Mouse (Mus musculus): ENCODE measurements around the gene Ap1m2. TPM values are rescaled to one million over a fixed set of nuclear protein-coding genes. Genes with fewer than 3 reads are reported as not detected.
A peak's percentile ranks its signal among the peaks of the same experiment; 100 is the strongest.

Ap1m2 gene
- polyA plus RNA-seq, 1 experiment from 2014 or later = 3.4 TPM

DNA sequence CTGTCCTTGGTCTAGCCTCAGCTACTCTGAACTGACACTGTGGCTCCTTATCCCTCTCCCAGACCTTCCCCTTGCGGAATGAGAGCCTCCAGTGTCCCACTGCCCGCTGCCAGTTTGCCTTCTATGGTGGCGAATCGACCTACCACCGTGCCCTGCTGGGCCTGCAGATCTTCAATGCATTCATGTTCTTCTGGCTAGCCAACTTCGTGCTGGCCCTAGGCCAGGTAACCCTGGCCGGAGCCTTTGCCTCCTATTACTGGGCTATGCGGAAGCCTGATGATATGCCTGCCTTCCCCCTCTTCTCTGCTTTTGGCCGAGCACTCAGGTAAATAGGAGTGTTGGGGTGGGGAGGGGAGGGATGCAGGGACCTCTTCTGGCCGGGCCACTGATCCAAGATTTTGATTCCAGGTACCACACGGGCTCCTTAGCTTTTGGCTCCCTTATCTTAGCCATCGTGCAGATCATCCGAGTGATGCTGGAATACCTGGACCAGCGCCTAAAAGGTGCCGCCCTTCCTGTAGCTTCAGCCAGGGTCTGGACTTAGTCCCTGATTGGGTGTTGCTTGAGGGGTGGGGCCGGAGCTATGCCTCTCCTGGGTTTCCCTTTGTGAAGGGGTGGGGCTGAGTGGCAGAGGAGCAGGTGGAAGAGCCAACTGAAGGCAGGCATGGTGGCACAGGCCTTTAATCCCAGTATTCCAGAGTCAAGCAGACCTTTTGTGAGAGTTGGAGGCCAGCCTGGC is 34.7 kb upstream of the Ap1m2 start:
- no peak overlapping the region for H3K4me3 ChIP-seq (ENCODE audit: low read depth, low read length)
- 78% methylated on average over 16 of the region's 16 CpGs for WGBS
- H3K9me3 ChIP-seq (ENCODE audit: control insufficient read depth, low read length) = no peaks in the 10 kb centered on the region
- H3K36me3 ChIP-seq (ENCODE audit: control insufficient read depth, insufficient read depth, low read length) = no peaks in the 10 kb centered on the region
- ATAC-seq (ENCODE audit: low FRiP score) = no peak
- H3K9ac ChIP-seq (ENCODE audit: low read depth, low read length) = no peak overlapping the region
- H3K27me3 ChIP-seq (ENCODE audit: control insufficient read depth, insufficient read depth, low read length) = no peaks in the 10 kb centered on the region
- H3K4me1 ChIP-seq (replicated peaks; ENCODE audit: control insufficient read depth, insufficient read depth, low read length) = no peaks in the 10 kb centered on the region
- no peak overlapping the region for H3K4me2 ChIP-seq (replicated peaks; ENCODE audit: low read depth, low read length)
- DNase-seq (ENCODE audit: low spot score) = no peak
- no peak overlapping the region for H3K27ac ChIP-seq (ENCODE audit: low read depth, low read length)

DNA sequence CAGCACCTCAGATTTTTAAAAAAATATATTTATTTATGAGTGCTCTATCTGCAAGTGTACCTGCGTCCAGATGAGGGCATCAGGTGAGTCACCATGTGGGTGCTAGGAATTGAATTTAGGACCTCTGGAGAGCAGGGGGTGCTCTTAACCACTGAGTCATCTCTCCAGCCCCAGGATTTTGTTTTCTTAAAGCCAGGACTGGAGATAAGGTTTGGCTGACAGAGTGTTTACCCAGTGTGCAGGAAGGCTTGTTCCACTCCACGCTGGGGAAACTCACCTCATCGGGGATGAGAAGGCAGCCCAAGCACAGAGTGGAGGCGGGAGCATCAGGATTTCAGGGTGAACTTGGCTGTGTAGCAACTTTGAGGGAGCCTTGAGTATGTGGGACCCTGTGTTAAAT is 28.3 kb upstream of the Ap1m2 start:
- 86% methylated on average over 4 of the region's 4 CpGs for WGBS

DNA sequence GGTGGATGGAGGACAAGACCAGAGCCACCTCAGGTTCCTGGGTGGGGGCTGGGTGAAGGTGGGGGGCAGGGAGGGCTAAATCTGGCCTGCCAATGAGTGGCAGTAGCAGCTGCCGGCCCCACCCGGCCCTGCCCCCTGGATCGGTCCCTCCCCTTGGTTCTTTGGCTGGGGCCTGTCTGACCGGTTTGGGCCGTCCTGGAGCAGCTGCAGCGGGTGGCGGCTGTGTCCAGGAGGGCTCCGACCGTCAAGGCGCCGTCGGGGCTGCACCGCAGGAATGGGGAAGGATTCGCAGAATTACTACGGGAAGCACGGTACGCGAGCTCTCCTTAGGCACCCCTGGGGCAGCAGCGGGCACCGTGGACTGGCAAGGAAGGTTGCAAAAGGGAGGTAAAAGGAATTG is 25.5 kb upstream of the Ap1m2 start:
- Histone ChIP-seq H3K4me3 (ENCODE audit: low read depth, low read length) (no peak overlapping the region), H3K4me2 (replicated peaks; ENCODE audit: low read depth, low read length) (no peak overlapping the region), H3K9me3 (ENCODE audit: control insufficient read depth, low read length) (no peaks in the 10 kb centered on the region), H3K36me3 (ENCODE audit: control insufficient read depth, insufficient read depth, low read length) (no peaks in the 10 kb centered on the region), H3K27ac (ENCODE audit: low read depth, low read length) (no peak overlapping the region), H3K4me1 (replicated peaks; ENCODE audit: control insufficient read depth, insufficient read depth, low read length) (no peaks in the 10 kb centered on the region), H3K9ac (ENCODE audit: low read depth, low read length) (no peak overlapping the region), H3K27me3 (ENCODE audit: control insufficient read depth, insufficient read depth, low read length) (no peaks in the 10 kb centered on the region)
- DNase-seq (ENCODE audit: low spot score) (no peak), ATAC-seq (ENCODE audit: low FRiP score) (no peak)
- 21% methylated on average over 20 of the region's 20 CpGs for WGBS

More for the DNA sequence above, 28.3 kb upstream of the Ap1m2 start:
- H3K9me3 ChIP-seq (ENCODE audit: control insufficient read depth, low read length) = no peaks in the 10 kb centered on the region
- no peak overlapping the region for H3K4me3 ChIP-seq (ENCODE audit: low read depth, low read length)
- H3K4me2 ChIP-seq (replicated peaks; ENCODE audit: low read depth, low read length) = no peak overlapping the region
- no peaks in the 10 kb centered on the region for H3K4me1 ChIP-seq (replicated peaks; ENCODE audit: control insufficient read depth, insufficient read depth, low read length)
- ATAC-seq (ENCODE audit: low FRiP score) (no peak), DNase-seq (ENCODE audit: low spot score) (no peak)
- H3K27ac ChIP-seq (ENCODE audit: low read depth, low read length) = no peak overlapping the region
- no peaks in the 10 kb centered on the region for H3K27me3 ChIP-seq (ENCODE audit: control insufficient read depth, insufficient read depth, low read length)
- no peaks in the 10 kb centered on the region for H3K36me3 ChIP-seq (ENCODE audit: control insufficient read depth, insufficient read depth, low read length)
- no peak overlapping the region for H3K9ac ChIP-seq (ENCODE audit: low read depth, low read length)

DNA sequence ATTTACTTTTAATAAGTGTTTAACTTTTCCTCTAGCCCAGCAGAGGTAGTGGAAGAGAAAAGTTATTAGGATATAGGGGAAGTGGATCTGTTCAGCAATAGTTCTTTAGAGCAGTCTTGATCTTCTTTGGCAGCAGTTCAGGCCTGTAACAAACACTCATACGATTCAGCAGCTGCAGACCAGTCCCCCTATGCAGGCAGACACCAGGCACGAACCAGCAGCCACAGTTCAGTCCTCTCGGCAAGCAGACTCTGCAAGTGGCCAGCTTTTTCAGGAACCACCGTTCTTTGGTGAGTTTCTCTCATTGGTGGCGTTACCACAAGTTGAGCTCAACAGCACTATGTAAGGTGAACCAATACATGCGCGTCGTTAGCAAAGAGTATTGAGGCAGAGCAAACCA is 24.4 kb upstream of the Ap1m2 start:
- H3K36me3 ChIP-seq (ENCODE audit: control insufficient read depth, insufficient read depth, low read length) = no peaks in the 10 kb centered on the region
- no peaks in the 10 kb centered on the region for H3K27me3 ChIP-seq (ENCODE audit: control insufficient read depth, insufficient read depth, low read length)
- ATAC-seq (ENCODE audit: low FRiP score) = no peak
- H3K4me3 ChIP-seq (ENCODE audit: low read depth, low read length) = no peak overlapping the region
- no peaks in the 10 kb centered on the region for H3K9me3 ChIP-seq (ENCODE audit: control insufficient read depth, low read length)
- no peak overlapping the region for H3K27ac ChIP-seq (ENCODE audit: low read depth, low read length)
- no peak overlapping the region for H3K4me2 ChIP-seq (replicated peaks; ENCODE audit: low read depth, low read length)
- no peaks in the 10 kb centered on the region for H3K4me1 ChIP-seq (replicated peaks; ENCODE audit: control insufficient read depth, insufficient read depth, low read length)
- no peak for DNase-seq (ENCODE audit: low spot score)
- no peak overlapping the region for H3K9ac ChIP-seq (ENCODE audit: low read depth, low read length)
- WGBS = 90% methylated on average over 8 of the region's 8 CpGs

DNA sequence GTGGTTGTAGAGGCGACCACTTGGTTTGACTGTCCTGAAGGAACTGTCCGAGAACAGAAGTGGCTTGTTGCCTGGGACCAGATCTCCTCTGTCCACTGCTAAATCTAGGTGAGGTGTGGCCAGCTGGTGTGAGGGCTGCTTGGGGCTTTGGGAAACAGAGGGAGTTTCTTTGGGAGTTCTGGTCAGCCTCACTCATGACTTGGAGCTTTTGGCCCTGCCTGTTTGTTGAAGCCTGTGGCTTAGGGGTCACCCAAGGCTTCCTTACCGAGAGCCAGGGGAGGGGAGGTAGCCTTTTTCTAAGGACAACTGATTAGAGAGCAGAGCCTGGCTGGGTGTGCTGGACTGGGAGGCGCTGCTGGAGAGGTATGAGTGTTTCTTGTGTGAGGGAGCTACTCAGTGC is 23.3 kb upstream of the Ap1m2 start:
- Histone ChIP-seq H3K9me3 (ENCODE audit: control insufficient read depth, low read length) (no peaks in the 10 kb centered on the region), H3K27ac (ENCODE audit: low read depth, low read length) (no peak overlapping the region), H3K27me3 (ENCODE audit: control insufficient read depth, insufficient read depth, low read length) (no peaks in the 10 kb centered on the region), H3K4me2 (replicated peaks; ENCODE audit: low read depth, low read length) (no peak overlapping the region), H3K9ac (ENCODE audit: low read depth, low read length) (no peak overlapping the region), H3K4me1 (replicated peaks; ENCODE audit: control insufficient read depth, insufficient read depth, low read length) (no peaks in the 10 kb centered on the region), H3K4me3 (ENCODE audit: low read depth, low read length) (no peak overlapping the region), H3K36me3 (ENCODE audit: control insufficient read depth, insufficient read depth, low read length) (no peaks in the 10 kb centered on the region)
- ATAC-seq (ENCODE audit: low FRiP score) (no peak), DNase-seq (ENCODE audit: low spot score) (no peak)
- WGBS = 91% methylated on average over 4 of the region's 4 CpGs

DNA sequence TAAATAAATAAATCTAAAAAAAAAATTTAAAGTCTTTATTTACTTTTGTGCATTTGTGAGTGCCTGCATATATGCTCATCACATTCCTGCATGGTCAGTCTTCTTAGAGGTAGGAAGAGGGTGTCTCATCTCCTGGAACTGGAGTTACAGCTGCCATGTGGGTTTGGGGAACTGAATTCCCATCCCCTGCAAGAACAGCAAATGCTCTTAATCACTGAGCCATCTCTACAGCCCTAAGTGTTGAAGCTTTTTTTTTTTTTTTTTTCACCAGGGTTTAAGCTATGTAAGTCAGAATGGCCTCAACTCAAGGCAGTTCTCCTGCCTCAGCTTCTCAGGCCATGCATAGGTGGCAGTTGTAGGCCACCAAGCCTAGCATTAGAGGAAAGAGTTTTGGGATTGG is 22.6 kb upstream of the Ap1m2 start:
- Histone ChIP-seq H3K4me1 (replicated peaks; ENCODE audit: control insufficient read depth, insufficient read depth, low read length) (no peaks in the 10 kb centered on the region), H3K36me3 (ENCODE audit: control insufficient read depth, insufficient read depth, low read length) (no peaks in the 10 kb centered on the region), H3K9me3 (ENCODE audit: control insufficient read depth, low read length) (no peaks in the 10 kb centered on the region), H3K4me2 (replicated peaks; ENCODE audit: low read depth, low read length) (no peak overlapping the region), H3K4me3 (ENCODE audit: low read depth, low read length) (no peak overlapping the region), H3K27ac (ENCODE audit: low read depth, low read length) (no peak overlapping the region), H3K9ac (ENCODE audit: low read depth, low read length) (no peak overlapping the region), H3K27me3 (ENCODE audit: control insufficient read depth, insufficient read depth, low read length) (no peaks in the 10 kb centered on the region)
- ATAC-seq (ENCODE audit: low FRiP score) (no peak), DNase-seq (ENCODE audit: low spot score) (no peak)

DNA sequence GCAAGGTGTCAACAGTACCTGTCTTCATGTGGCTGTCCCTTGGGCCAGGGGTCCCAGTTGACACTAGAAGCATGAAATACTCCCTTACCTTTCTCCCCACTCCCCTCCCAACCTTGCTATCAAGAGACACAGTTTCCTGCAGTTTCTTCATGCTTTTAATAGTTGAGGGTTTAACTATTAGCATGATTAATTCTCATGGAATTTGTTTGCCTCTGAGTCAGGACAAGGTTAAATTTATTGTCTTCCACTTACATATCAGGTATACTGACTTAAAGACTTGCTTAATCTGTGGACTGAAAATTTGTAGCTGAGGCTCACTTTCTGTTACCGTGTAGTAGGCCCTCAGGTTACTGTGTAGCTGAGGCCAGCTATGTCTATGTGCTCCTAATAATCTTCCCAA is 21.4 kb upstream of the Ap1m2 start:
- Histone ChIP-seq H3K27me3 (ENCODE audit: control insufficient read depth, insufficient read depth, low read length) (no peaks in the 10 kb centered on the region), H3K9ac (ENCODE audit: low read depth, low read length) (no peak overlapping the region), H3K9me3 (ENCODE audit: control insufficient read depth, low read length) (no peaks in the 10 kb centered on the region), H3K4me1 (replicated peaks; ENCODE audit: control insufficient read depth, insufficient read depth, low read length) (no peaks in the 10 kb centered on the region), H3K4me3 (ENCODE audit: low read depth, low read length) (no peak overlapping the region), H3K4me2 (replicated peaks; ENCODE audit: low read depth, low read length) (no peak overlapping the region), H3K27ac (ENCODE audit: low read depth, low read length) (no peak overlapping the region), H3K36me3 (ENCODE audit: control insufficient read depth, insufficient read depth, low read length) (no peaks in the 10 kb centered on the region)
- no peak for DNase-seq (ENCODE audit: low spot score)
- ATAC-seq (ENCODE audit: low FRiP score) = no peak
- 89% methylated on average over 1 of the region's 1 CpGs for WGBS

DNA sequence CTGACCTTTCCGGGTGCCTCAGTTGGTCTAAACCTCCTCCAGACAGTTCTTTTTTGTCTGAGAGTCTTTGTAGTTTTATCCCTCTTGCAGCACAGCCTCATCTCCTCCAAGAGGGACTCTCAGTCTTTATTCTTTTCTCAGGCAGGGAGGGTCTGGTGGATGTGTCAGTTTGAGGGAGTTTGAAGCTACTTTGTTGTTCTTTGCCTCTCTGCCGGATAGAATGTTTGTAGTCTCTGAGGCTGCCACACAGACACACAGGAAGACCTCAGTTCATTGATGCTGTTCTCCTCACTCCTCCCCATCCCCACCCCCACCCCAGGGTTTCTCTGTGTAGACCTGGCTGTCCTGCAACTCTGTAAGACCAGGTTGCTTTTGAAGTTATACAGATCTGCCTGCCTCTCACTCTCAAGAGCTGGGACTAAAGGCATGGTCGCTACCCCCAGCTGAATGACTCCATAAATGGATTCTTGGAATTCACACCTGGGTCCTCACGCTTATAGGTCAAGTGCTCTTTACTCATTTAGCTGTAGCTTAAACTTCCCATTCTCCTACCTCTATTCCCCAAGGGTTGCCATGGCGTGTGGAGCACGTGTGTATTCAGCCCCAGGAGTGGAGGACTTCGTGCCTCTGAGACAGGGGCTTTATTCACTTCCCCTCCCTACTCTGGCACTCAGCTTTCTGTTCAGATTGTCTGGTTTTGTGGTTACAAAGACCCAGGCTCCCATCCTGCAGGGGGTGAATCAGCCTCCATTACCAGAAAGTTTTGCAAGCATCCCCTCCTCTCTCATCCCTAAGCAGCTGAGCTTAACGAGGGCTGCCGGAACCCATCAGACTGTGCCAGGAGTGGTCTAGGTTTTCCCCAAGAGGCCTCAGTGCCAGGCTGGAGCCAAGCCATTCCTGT is 20.3 kb upstream of the Ap1m2 start:
- no peak for ATAC-seq (ENCODE audit: low FRiP score)
- Histone ChIP-seq H3K4me1 (replicated peaks; ENCODE audit: control insufficient read depth, insufficient read depth, low read length) (no peaks in the 10 kb centered on the region), H3K27me3 (ENCODE audit: control insufficient read depth, insufficient read depth, low read length) (no peaks in the 10 kb centered on the region), H3K36me3 (ENCODE audit: control insufficient read depth, insufficient read depth, low read length) (no peaks in the 10 kb centered on the region), H3K4me3 (ENCODE audit: low read depth, low read length) (no peak overlapping the region), H3K4me2 (replicated peaks; ENCODE audit: low read depth, low read length) (no peak overlapping the region), H3K27ac (ENCODE audit: low read depth, low read length) (0 out of 2 replicates have a peak overlapping the region, but pooled peaks have one; percentile 58), H3K9ac (ENCODE audit: low read depth, low read length) (0 out of 2 replicates have a peak overlapping the region, but pooled peaks have one; percentile 15), H3K9me3 (ENCODE audit: control insufficient read depth, low read length) (no peaks in the 10 kb centered on the region)
- 45% methylated on average over 9 of the region's 9 CpGs for WGBS
- no peak for DNase-seq (ENCODE audit: low spot score)
